Mouse (Mus musculus): Measurements from ENCODE around the gene 6430548M08Rik. TPM values are rescaled to one million over a fixed set of nuclear protein-coding genes. Genes with fewer than 3 reads are reported as not detected.
A peak's percentile ranks its signal among the peaks of the same experiment; 100 is the strongest.

Gene 6430548M08Rik
- total RNA-seq (2014; rRNA removed) (2.9 and 3.0 TPM in 2 replicates), polyA plus RNA-seq (2012; rRNA removed) (2.0 and 2.4 TPM in 2 replicates)

DNA sequence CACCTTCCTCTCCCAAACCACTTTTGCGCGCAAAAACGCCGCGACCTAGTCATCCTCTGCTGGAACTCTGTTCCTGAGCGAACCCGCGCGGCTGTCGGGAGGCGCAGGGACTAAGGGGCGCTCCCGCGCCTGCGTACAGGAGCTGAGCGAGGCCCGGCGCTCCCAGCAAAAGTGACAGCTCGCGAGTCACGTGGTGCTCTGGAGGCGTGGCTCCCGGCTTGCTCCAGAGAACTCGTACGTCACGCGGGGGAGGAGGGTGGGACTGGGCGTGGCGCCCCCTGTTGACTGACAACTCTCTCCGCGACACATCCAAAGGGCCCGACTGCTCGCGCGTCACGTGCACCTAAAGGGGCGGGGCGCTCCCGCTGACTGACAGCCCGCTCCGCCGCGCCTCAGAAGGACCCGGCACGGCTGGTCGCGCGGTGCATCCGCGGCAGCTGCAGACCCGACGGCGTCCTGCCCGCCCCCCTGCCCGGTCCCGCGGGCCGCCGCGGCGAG lies at the start of gene 6430548M08Rik:
TSS of gene 6430548M08Rik (plus strand) at position 395 of the 498 bp plus-strand sequence.
- Histone ChIP-seq H3K36me3 (ENCODE audit: control insufficient read depth, insufficient read depth, low read length) (no peaks in the 10 kb centered on the region), H3K4me1 (ENCODE audit: control insufficient read depth, insufficient read depth, low read length) (peaks cover 9% of the 10 kb centered on the region), H3K27ac (replicated peaks; ENCODE audit: insufficient read depth, low read depth, low read length) (peak within 1 kb of the TSS; percentile 94), H3K9ac (ENCODE audit: low read depth, low read length) (peak within 1 kb of the TSS; percentile 82), H3K27me3 (ENCODE audit: control insufficient read depth, insufficient read depth, low read length) (no peaks in the 10 kb centered on the region), H3K4me3 (ENCODE audit: insufficient read depth, low read depth, low read length) (peak within 1 kb of the TSS; percentile 70), H3K79me2 (ENCODE audit: control insufficient read depth, insufficient read depth, low read length) (no peaks in the 10 kb centered on the region)
- TF ChIP-seq CTCF (IDR thresholded peaks at IDR 0.05; ENCODE audit: low read depth, low read length) (no peak), POLR2A (IDR thresholded peaks at IDR 0.05; ENCODE audit: extremely low read depth, insufficient read depth, low read length) (peak; percentile 82)
- DNase-seq (ENCODE audit: extremely low read depth, low read depth, low spot score): peak; percentile 96
- WGBS: 0% methylated on average over 47 of the region's 61 CpGs

- H3K79me2 ChIP-seq (ENCODE audit: control insufficient read depth, insufficient read depth, low read length): no peaks in the 10 kb centered on the region
- no peak for DNase-seq (ENCODE audit: extremely low read depth, low read depth, low spot score)
- H3K36me3 ChIP-seq (ENCODE audit: control insufficient read depth, insufficient read depth, low read length): no peaks in the 10 kb centered on the region
- no peaks in the 10 kb centered on the region for H3K27me3 ChIP-seq (ENCODE audit: control insufficient read depth, insufficient read depth, low read length)
- WGBS: 80% methylated on average over 8 of the region's 8 CpGs
- no peaks in the 10 kb centered on the region for H3K4me1 ChIP-seq (ENCODE audit: control insufficient read depth, insufficient read depth, low read length)
- H3K4me3 ChIP-seq (ENCODE audit: insufficient read depth, low read depth, low read length): no peak overlapping the region
- TF ChIP-seq CTCF (IDR thresholded peaks at IDR 0.05; ENCODE audit: low read depth, low read length): no peak
- no peak for TF ChIP-seq POLR2A (IDR thresholded peaks at IDR 0.05; ENCODE audit: extremely low read depth, insufficient read depth, low read length)
- no peak overlapping the region for H3K27ac ChIP-seq (replicated peaks; ENCODE audit: insufficient read depth, low read depth, low read length)
- no peak overlapping the region for H3K9ac ChIP-seq (ENCODE audit: low read depth, low read length)
These were observed 48.3 kb upstream of the 6430548M08Rik start for GRCm38 (mm10) chr8:120065611-120066010.

DNA sequence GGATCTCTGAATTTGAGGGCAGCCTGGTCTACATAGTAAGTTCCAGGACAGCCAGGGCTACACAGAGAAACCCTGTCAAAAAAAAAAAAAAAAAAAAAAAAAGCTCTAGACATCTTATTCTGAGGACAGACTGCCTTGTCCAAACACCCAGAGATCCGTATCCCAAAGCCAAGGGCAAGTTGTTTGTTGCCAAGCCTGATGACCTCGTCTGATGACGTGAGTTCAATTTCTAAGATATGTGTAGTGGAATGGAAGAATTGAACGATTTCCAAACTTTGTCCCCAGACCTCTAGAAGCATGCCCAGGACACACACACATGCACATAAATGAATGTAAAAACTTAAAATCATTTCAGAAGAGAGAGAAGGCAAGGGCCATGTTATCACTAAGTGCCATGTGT lies 47.7 kb upstream of the 6430548M08Rik start:
- 71% methylated on average over 4 of the region's 4 CpGs for WGBS
- TF ChIP-seq CTCF (IDR thresholded peaks at IDR 0.05; ENCODE audit: low read depth, low read length) (no peak), POLR2A (IDR thresholded peaks at IDR 0.05; ENCODE audit: extremely low read depth, insufficient read depth, low read length) (no peak)
- H3K9ac ChIP-seq (ENCODE audit: low read depth, low read length): no peak overlapping the region
- no peaks in the 10 kb centered on the region for H3K27me3 ChIP-seq (ENCODE audit: control insufficient read depth, insufficient read depth, low read length)
- no peak overlapping the region for H3K27ac ChIP-seq (replicated peaks; ENCODE audit: insufficient read depth, low read depth, low read length)
- no peak overlapping the region for H3K4me3 ChIP-seq (ENCODE audit: insufficient read depth, low read depth, low read length)
- H3K79me2 ChIP-seq (ENCODE audit: control insufficient read depth, insufficient read depth, low read length): no peaks in the 10 kb centered on the region
- H3K4me1 ChIP-seq (ENCODE audit: control insufficient read depth, insufficient read depth, low read length): no peaks in the 10 kb centered on the region
- DNase-seq (ENCODE audit: extremely low read depth, low read depth, low spot score): no peak
- H3K36me3 ChIP-seq (ENCODE audit: control insufficient read depth, insufficient read depth, low read length): no peaks in the 10 kb centered on the region

DNA sequence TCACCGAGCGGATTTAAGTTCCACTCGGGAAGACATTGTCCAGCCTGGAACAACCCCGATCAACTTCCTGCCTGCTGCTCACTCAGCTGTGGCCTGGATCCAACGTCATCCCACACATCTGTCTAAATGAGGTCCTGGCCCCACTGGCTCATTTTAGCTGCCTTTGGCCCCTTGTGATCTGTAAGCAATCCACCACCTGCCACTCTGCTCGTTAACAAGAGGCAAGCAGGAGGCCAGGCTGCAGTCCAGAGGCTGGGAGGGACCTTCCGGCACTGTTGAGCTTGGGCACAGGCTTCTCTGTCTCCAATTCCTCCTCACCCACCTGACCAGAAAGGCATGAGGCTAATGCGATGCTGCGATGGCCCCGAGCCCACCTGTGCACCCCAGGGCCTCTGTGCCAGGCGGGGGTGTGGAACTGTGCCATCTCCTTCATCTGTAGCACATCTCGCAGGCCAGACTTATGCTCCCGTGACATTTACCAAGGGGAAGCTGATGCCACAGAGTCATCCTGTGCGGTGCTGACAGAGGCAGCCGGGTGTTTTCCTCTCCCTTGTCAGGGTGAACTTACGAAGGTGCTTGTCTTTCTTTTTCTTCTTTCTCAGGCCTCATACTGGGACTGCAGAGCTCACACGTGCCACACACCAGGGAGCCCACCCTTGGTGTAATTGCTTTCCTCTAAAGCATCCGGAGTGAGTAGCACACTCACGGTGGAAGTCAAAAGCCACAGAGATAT lies 45.9 kb upstream of the 6430548M08Rik start:
- WGBS: 60% methylated on average over 19 of the region's 19 CpGs
- no peaks in the 10 kb centered on the region for H3K36me3 ChIP-seq (ENCODE audit: control insufficient read depth, insufficient read depth, low read length)
- no peaks in the 10 kb centered on the region for H3K27me3 ChIP-seq (ENCODE audit: control insufficient read depth, insufficient read depth, low read length)
- TF ChIP-seq CTCF (IDR thresholded peaks at IDR 0.05; ENCODE audit: low read depth, low read length) (no peak), POLR2A (IDR thresholded peaks at IDR 0.05; ENCODE audit: extremely low read depth, insufficient read depth, low read length) (no peak)
- H3K9ac ChIP-seq (ENCODE audit: low read depth, low read length): no peak overlapping the region
- H3K79me2 ChIP-seq (ENCODE audit: control insufficient read depth, insufficient read depth, low read length): no peaks in the 10 kb centered on the region
- DNase-seq (ENCODE audit: extremely low read depth, low read depth, low spot score): peak; percentile 33
- no peak overlapping the region for H3K27ac ChIP-seq (replicated peaks; ENCODE audit: insufficient read depth, low read depth, low read length)
- H3K4me3 ChIP-seq (ENCODE audit: insufficient read depth, low read depth, low read length): no peak overlapping the region
- H3K4me1 ChIP-seq (ENCODE audit: control insufficient read depth, insufficient read depth, low read length): no peaks in the 10 kb centered on the region

DNA sequence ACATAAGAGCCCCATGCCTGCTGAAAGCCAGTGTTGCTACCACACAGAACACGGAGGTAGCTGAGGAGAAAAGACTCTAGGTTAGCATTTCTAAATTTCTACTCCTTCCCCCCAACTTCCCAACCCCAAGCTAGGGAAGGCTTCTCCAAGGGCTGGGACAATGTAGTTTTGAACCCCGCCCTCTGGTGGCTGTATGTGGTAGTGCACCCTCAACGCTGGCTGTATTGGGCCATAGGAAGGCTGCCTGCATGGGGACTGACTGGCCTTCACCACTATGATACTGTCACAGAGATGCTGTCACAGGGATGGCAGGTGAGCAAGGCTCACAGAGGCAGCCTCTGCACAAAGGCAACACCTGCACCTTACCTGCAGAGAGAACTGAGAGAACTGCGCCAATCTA lies 42.3 kb upstream of the 6430548M08Rik start:
- TF ChIP-seq CTCF (IDR thresholded peaks at IDR 0.05; ENCODE audit: low read depth, low read length): peak; percentile 95
- TF ChIP-seq POLR2A (IDR thresholded peaks at IDR 0.05; ENCODE audit: extremely low read depth, insufficient read depth, low read length): no peak
- WGBS: 26% methylated on average over 4 of the region's 4 CpGs
- H3K4me3 ChIP-seq (ENCODE audit: insufficient read depth, low read depth, low read length): no peak overlapping the region
- no peaks in the 10 kb centered on the region for H3K79me2 ChIP-seq (ENCODE audit: control insufficient read depth, insufficient read depth, low read length)
- H3K36me3 ChIP-seq (ENCODE audit: control insufficient read depth, insufficient read depth, low read length): no peaks in the 10 kb centered on the region
- H3K27ac ChIP-seq (replicated peaks; ENCODE audit: insufficient read depth, low read depth, low read length): no peak overlapping the region
- DNase-seq (ENCODE audit: extremely low read depth, low read depth, low spot score): peak; percentile 45
- no peak overlapping the region for H3K9ac ChIP-seq (ENCODE audit: low read depth, low read length)
- no peaks in the 10 kb centered on the region for H3K4me1 ChIP-seq (ENCODE audit: control insufficient read depth, insufficient read depth, low read length)
- H3K27me3 ChIP-seq (ENCODE audit: control insufficient read depth, insufficient read depth, low read length): no peaks in the 10 kb centered on the region

GRCm38 (mm10) chr8:120072259-120072658 lies 41.7 kb upstream of the 6430548M08Rik start:
- H3K27ac ChIP-seq (replicated peaks; ENCODE audit: insufficient read depth, low read depth, low read length): no peak overlapping the region
- 84% methylated on average over 9 of the region's 9 CpGs for WGBS
- no peaks in the 10 kb centered on the region for H3K36me3 ChIP-seq (ENCODE audit: control insufficient read depth, insufficient read depth, low read length)
- no peaks in the 10 kb centered on the region for H3K27me3 ChIP-seq (ENCODE audit: control insufficient read depth, insufficient read depth, low read length)
- TF ChIP-seq POLR2A (IDR thresholded peaks at IDR 0.05; ENCODE audit: extremely low read depth, insufficient read depth, low read length) (no peak), CTCF (IDR thresholded peaks at IDR 0.05; ENCODE audit: low read depth, low read length) (no peak)
- no peak overlapping the region for H3K9ac ChIP-seq (ENCODE audit: low read depth, low read length)
- no peaks in the 10 kb centered on the region for H3K79me2 ChIP-seq (ENCODE audit: control insufficient read depth, insufficient read depth, low read length)
- no peak for DNase-seq (ENCODE audit: extremely low read depth, low read depth, low spot score)
- H3K4me3 ChIP-seq (ENCODE audit: insufficient read depth, low read depth, low read length): no peak overlapping the region
- H3K4me1 ChIP-seq (ENCODE audit: control insufficient read depth, insufficient read depth, low read length): no peaks in the 10 kb centered on the region
